Comparison of ENCODE assay signal across 8 mouse cellular contexts in the genomic region with DNA sequence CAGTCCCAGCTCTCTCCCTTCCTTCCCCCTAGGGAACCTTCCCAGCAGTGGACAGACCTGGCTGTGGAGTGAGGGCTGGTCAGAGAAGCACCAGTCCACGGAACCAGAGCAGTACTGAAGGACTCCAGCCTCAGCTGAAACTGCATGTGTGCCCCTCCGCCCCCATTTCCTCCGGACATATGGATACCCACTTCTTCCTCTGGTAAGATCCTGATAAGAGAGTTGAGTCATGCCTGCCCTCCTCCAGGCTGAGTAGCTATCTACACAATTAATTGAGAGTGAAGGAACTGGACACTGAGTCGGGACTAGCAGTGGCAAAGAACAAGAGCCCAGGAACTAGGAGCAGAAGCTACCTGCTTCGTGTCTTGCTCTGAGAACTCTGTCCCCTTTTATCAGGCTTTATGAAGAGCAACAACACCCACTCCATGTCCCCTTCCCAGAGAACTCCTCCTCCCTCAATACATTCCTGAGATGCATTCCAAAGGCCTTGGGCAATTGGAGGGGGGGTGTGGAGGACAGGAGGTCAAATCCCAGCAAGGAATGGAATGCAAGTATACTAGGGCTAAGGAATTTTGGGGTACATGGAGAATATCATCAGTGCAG. TPM values are rescaled to one million over a fixed set of nuclear protein-coding genes. Genes with fewer than 3 reads are reported as not detected.
DNase-seq lines count a peak whose midpoint lies in the region; ATAC-seq lines count a peak whose summit lies in the region.

No protein-coding gene starts in this region.

- DNase-seq in kidney, adult 11 months, result peak; percentile 73
- DNase-seq in kidney, adult 18-20 months, result no peak
- DNase-seq in hindlimb bud, embryonic 11.5 days (ENCODE audit: extremely low spot score, low read depth, low spot score), result peak; percentile 22
- DNase-seq in lung, adult 18-20 months, result peak; percentile 68 to 74
- DNase-seq in right cerebral cortex, postnatal 36 days (ENCODE audit: low spot score in 2 of 2), result no peak
- no peak for DNase-seq in right cerebral cortex, postnatal 25 days
- DNase-seq in ovary, postnatal 10 days (ENCODE audit: low spot score), result no peak

- peak; percentile 26 for ATAC-seq in common myeloid progenitor, adult 5-6 weeks (replicated peaks; ENCODE audit: low read depth, poor library complexity, severe bottlenecking)

RNA-seq across cellular contexts. Expression of a gene that starts 4.0 kb away (rescaled TPM):
- 20.5 and 22.7 TPM in 2 replicates for total RNA-seq in common myeloid progenitor, adult 5-6 weeks (2017)

RNA-seq across cellular contexts. Expression of a gene that starts 4.4 kb away (rescaled TPM):
- total RNA-seq in common myeloid progenitor, adult 5-6 weeks (2017), result 262 and 295 TPM in 2 replicates

RNA-seq across cellular contexts. Expression of a gene that starts 20.4 kb away (rescaled TPM):
- total RNA-seq in common myeloid progenitor, adult 5-6 weeks (2017), result 14.4 and 35.2 TPM in 2 replicates

RNA-seq across cellular contexts. Expression of a gene that starts 20.5 kb away (rescaled TPM):
- total RNA-seq in common myeloid progenitor, adult 5-6 weeks (2017), result 10.2 and 11.8 TPM in 2 replicates

RNA-seq across cellular contexts. Expression of a gene that starts 26.2 kb away (rescaled TPM):
- not detected in 2 replicates for total RNA-seq in common myeloid progenitor, adult 5-6 weeks (2017)

Comparison
In these comparisons a context has a peak if more than half of its experiments do, and no peak if none do; other contexts are left out.
1. DNase-seq: peak in kidney, adult 11 months (single experiment), hindlimb bud, embryonic 11.5 days (single experiment) and lung, adult 18-20 months (2 of 2); none in kidney, adult 18-20 months (single experiment), right cerebral cortex, postnatal 36 days (0 of 2), right cerebral cortex, postnatal 25 days (single experiment) and ovary, postnatal 10 days (single experiment).